Mouse (Mus musculus): Measurements from ENCODE around the gene Snx11. TPM values are rescaled to one million over a fixed set of nuclear protein-coding genes. Genes with fewer than 3 reads are reported as not detected.

Snx11 gene
- 6.3 and 7.5 TPM in 2 replicates for total RNA-seq (2014; rRNA removed)
- 7.8 and 8.1 TPM in 2 replicates for polyA plus RNA-seq (2012; rRNA removed)

- Histone ChIP-seq H3K27ac (replicated peaks; ENCODE audit: insufficient read depth, low read depth, low read length) (0 out of 2 replicates have a peak within 1 kb of the TSS, but pooled peaks have one; percentile 5), H3K27me3 (ENCODE audit: control insufficient read depth, insufficient read depth, low read length) (no peaks in the 10 kb centered on the region), H3K36me3 (ENCODE audit: control insufficient read depth, insufficient read depth, low read length) (peaks cover 2% of the 10 kb centered on the region; the same call in 1 of the 2 replicates), H3K79me2 (ENCODE audit: control insufficient read depth, insufficient read depth, low read length) (no peaks in the 10 kb centered on the region), H3K4me3 (ENCODE audit: insufficient read depth, low read depth, low read length) (peak within 1 kb of the TSS; percentile 87), H3K9ac (ENCODE audit: low read depth, low read length) (peak within 1 kb of the TSS; percentile 70), H3K4me1 (ENCODE audit: control insufficient read depth, insufficient read depth, low read length) (peaks cover 7% of the 10 kb centered on the region; the same call in 1 of the 2 replicates)
- WGBS = 2% methylated on average over 59 of the region's 59 CpGs
- TF ChIP-seq POLR2A (IDR thresholded peaks at IDR 0.05; ENCODE audit: extremely low read depth, insufficient read depth, low read length) (peak; percentile 63; the same call in 1 of the 2 replicates), CTCF (IDR thresholded peaks at IDR 0.05; ENCODE audit: low read depth, low read length) (peak; percentile 74)
- peak; percentile 94 for DNase-seq (ENCODE audit: extremely low read depth, low read depth, low spot score)
These were observed at the start of gene Snx11 for GRCm38 (mm10) chr11:96776968-96777962. TSS of gene Snx11 (minus strand) at chr11:96777559.

- Histone ChIP-seq H3K36me3 (ENCODE audit: control insufficient read depth, insufficient read depth, low read length) (peaks cover 11% of the 10 kb centered on the region), H3K79me2 (ENCODE audit: control insufficient read depth, insufficient read depth, low read length) (peaks cover 45% of the 10 kb centered on the region), H3K9ac (ENCODE audit: low read depth, low read length) (peak overlapping the region; percentile 8; the same call in 1 of the 2 replicates), H3K27me3 (ENCODE audit: control insufficient read depth, insufficient read depth, low read length) (no peaks in the 10 kb centered on the region), H3K4me3 (ENCODE audit: insufficient read depth, low read depth, low read length) (no peak overlapping the region), H3K27ac (replicated peaks; ENCODE audit: insufficient read depth, low read depth, low read length) (peak overlapping the region; percentile 68; the same call in 1 of the 2 replicates), H3K4me1 (ENCODE audit: control insufficient read depth, insufficient read depth, low read length) (peaks cover 45% of the 10 kb centered on the region)
- 23% methylated on average over 2 of the region's 2 CpGs for WGBS
- DNase-seq (ENCODE audit: extremely low read depth, low read depth, low spot score) = peak; percentile 75
- no peak for TF ChIP-seq POLR2A (IDR thresholded peaks at IDR 0.05; ENCODE audit: extremely low read depth, insufficient read depth, low read length)
- no peak for TF ChIP-seq CTCF (IDR thresholded peaks at IDR 0.05; ENCODE audit: low read depth, low read length)
These were observed 49.1 kb upstream of the Snx11 start for GRCm38 (mm10) chr11:96826481-96826880.

- no peak for TF ChIP-seq CTCF (IDR thresholded peaks at IDR 0.05; ENCODE audit: low read depth, low read length)
- TF ChIP-seq POLR2A (IDR thresholded peaks at IDR 0.05; ENCODE audit: extremely low read depth, insufficient read depth, low read length) = no peak
- Histone ChIP-seq H3K4me3 (ENCODE audit: insufficient read depth, low read depth, low read length) (no peak overlapping the region), H3K79me2 (ENCODE audit: control insufficient read depth, insufficient read depth, low read length) (peaks cover 45% of the 10 kb centered on the region), H3K27ac (replicated peaks; ENCODE audit: insufficient read depth, low read depth, low read length) (peak overlapping the region; percentile 54), H3K36me3 (ENCODE audit: control insufficient read depth, insufficient read depth, low read length) (peaks cover 26% of the 10 kb centered on the region), H3K27me3 (ENCODE audit: control insufficient read depth, insufficient read depth, low read length) (no peaks in the 10 kb centered on the region), H3K9ac (ENCODE audit: low read depth, low read length) (peak overlapping the region; percentile 9; the same call in 1 of the 2 replicates), H3K4me1 (ENCODE audit: control insufficient read depth, insufficient read depth, low read length) (peaks cover 43% of the 10 kb centered on the region)
- 28% methylated on average over 7 of the region's 7 CpGs for WGBS
- peak; percentile 53 for DNase-seq (ENCODE audit: extremely low read depth, low read depth, low spot score)
These were observed 47.6 kb upstream of the Snx11 start for GRCm38 (mm10) chr11:96824783-96825495.

GRCm38 (mm10) chr11:96823880-96824782, 46.8 kb upstream of the Snx11 start:
- DNase-seq (ENCODE audit: extremely low read depth, low read depth, low spot score) = peak; percentile 88
- H3K36me3 ChIP-seq (ENCODE audit: control insufficient read depth, insufficient read depth, low read length) = peaks cover 33% of the 10 kb centered on the region

GRCm38 (mm10) chr11:96823471-96823837, 46.1 kb upstream of the Snx11 start:
- Histone ChIP-seq H3K9ac (ENCODE audit: low read depth, low read length) (peak overlapping the region; percentile 64), H3K27ac (replicated peaks; ENCODE audit: insufficient read depth, low read depth, low read length) (peak overlapping the region; percentile 32; the same call in 1 of the 2 replicates), H3K4me1 (ENCODE audit: control insufficient read depth, insufficient read depth, low read length) (peaks cover 43% of the 10 kb centered on the region), H3K27me3 (ENCODE audit: control insufficient read depth, insufficient read depth, low read length) (no peaks in the 10 kb centered on the region), H3K79me2 (ENCODE audit: control insufficient read depth, insufficient read depth, low read length) (peaks cover 45% of the 10 kb centered on the region), H3K4me3 (ENCODE audit: insufficient read depth, low read depth, low read length) (peak overlapping the region; percentile 74; the same call in 1 of the 2 replicates), H3K36me3 (ENCODE audit: control insufficient read depth, insufficient read depth, low read length) (peaks cover 33% of the 10 kb centered on the region)
- TF ChIP-seq POLR2A (IDR thresholded peaks at IDR 0.05; ENCODE audit: extremely low read depth, insufficient read depth, low read length) = no peak
- TF ChIP-seq CTCF (IDR thresholded peaks at IDR 0.05; ENCODE audit: low read depth, low read length) = no peak
- 12% methylated on average over 13 of the region's 13 CpGs for WGBS
- no peak for DNase-seq (ENCODE audit: extremely low read depth, low read depth, low spot score)

More at GRCm38 (mm10) chr11:96823880-96824782, 46.8 kb upstream of the Snx11 start:
- Histone ChIP-seq H3K27ac (replicated peaks; ENCODE audit: insufficient read depth, low read depth, low read length) (peak overlapping the region; percentile 54), H3K27me3 (ENCODE audit: control insufficient read depth, insufficient read depth, low read length) (no peaks in the 10 kb centered on the region), H3K4me3 (ENCODE audit: insufficient read depth, low read depth, low read length) (peak overlapping the region; percentile 74), H3K79me2 (ENCODE audit: control insufficient read depth, insufficient read depth, low read length) (peaks cover 45% of the 10 kb centered on the region), H3K4me1 (ENCODE audit: control insufficient read depth, insufficient read depth, low read length) (peaks cover 43% of the 10 kb centered on the region), H3K9ac (ENCODE audit: low read depth, low read length) (peak overlapping the region; percentile 64)
- no peak for TF ChIP-seq CTCF (IDR thresholded peaks at IDR 0.05; ENCODE audit: low read depth, low read length)
- no peak for TF ChIP-seq POLR2A (IDR thresholded peaks at IDR 0.05; ENCODE audit: extremely low read depth, insufficient read depth, low read length)
- WGBS = under 1% methylated on average over 24 of the region's 26 CpGs

Data from liver, adult 2 months (tissue).